Mouse (Mus musculus) G1E (cell line): ENCODE data around the gene Fgfr2.

Source experiments
- CTCF ChIP-seq: IDR thresholded peaks from 2 replicates; pipeline ENCODE4 v1.5.1; 2012; ENCODE audit warnings: low read depth, low read length, inconsistent platforms, mixed read lengths
- GATA1 ChIP-seq: IDR thresholded peaks from 2 replicates; pipeline ENCODE4 v1.6.1; 2012; ENCODE audit warnings: borderline replicate concordance, low read length, inconsistent platforms, mixed read lengths
- POLR2AphosphoS5 ChIP-seq: IDR thresholded peaks from 2 replicates; pipeline ENCODE4 v1.6.1; 2012; ENCODE audit warnings: low read depth, low read length, inconsistent platforms; ENCODE audit not compliant: insufficient replicate concordance
- TAL1 ChIP-seq: conservative IDR thresholded peaks from 2 replicates; pipeline ENCODE4 v1.6.1; 2012; ENCODE audit warnings: low read depth, low read length, inconsistent platforms, mixed read lengths

GRCm38 (mm10) chr7:130914693-130915363 is 2208.3 kb downstream of the Fgfr2 start:
- TF ChIP-seq CTCF (no peak), POLR2AphosphoS5 (no peak), TAL1 (no peak), GATA1 (no peak)
